Mouse (Mus musculus): ENCODE measurements at regions not wholly inside any gene's neighbourhood (a gene's known extent, or its start where the extent isn't known, plus 50 kb on each side); places are given as distances from the start of the nearest gene placed in this dataset.
A peak's percentile ranks its signal among the peaks of the same experiment; 100 is the strongest.
"Not testable (repeated sequence)": the region's sequence is repeated elsewhere in the genome, so short reads cannot be mapped to it uniquely, and the experiment has no call there.

DNA sequence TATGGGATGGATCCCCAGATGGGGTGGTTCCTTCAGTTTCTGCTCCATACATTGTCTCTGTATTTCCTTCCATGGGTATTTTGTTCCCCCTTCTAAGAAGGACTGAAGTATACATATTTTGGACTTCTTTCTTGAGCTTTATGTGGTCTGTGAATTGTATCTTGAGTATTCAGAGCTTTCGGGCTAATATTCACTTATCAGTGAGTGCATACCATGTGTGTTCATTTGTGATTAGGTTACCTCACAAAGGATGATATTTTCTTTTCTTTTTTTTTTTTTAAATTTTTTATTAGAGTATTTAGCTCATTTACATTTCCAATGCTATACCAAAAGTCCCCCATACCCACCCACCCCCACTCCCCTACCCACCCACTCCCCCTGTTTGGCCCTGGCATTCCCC lies 657.8 kb downstream of the Kcnt2 start:
- intact Hi-C loops (cut with DNase I): not testable (repeated sequence)

GRCm38 (mm10) chr1:140913566-140913965 lies 667.6 kb downstream of the Kcnt2 start:
- intact Hi-C loops (cut with DNase I): no loop called here

More for the DNA sequence above, 657.8 kb downstream of the Kcnt2 start:
- DNase-seq (ENCODE audit: low spot score in 2 of 2): not testable (repeated sequence)

GRCm38 (mm10) chr1:140940348-140940747 lies 694.4 kb downstream of the Kcnt2 start:
- intact Hi-C loops (cut with DNase I): no loop called here
- no peak for DNase-seq (ENCODE audit: low spot score in 2 of 2)

More at GRCm38 (mm10) chr1:140913566-140913965, 667.6 kb downstream of the Kcnt2 start:
- DNase-seq (ENCODE audit: low spot score in 2 of 2): peak in 1 of 2 experiments; percentile 51

- no peak for DNase-seq (ENCODE audit: low spot score in 2 of 2)
- intact Hi-C loops (cut with DNase I): no loop called here
These were observed 712.9 kb downstream of the Kcnt2 start for GRCm38 (mm10) chr1:140958856-140959255.

DNA sequence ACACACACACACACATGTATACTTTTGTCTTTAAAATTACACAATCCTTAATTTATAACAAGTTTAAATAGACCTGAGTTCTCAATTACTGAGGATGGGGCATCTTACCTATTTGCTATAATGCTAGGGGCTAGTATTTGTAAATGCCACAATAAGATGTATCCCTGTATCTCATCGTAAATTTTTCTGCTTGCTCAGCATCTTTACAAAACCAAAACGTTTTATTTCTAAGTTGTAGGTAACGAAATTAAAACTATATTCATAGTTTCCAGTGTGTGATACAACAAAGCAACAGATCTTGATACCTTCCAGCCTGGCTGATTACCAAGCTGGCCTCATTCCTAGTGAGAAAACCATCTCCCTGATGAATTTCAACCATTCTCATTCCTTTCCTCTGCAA lies 755.9 kb downstream of the Kcnt2 start:
- DNase-seq (ENCODE audit: low spot score in 2 of 2): no peak
- intact Hi-C loops (cut with DNase I): no loop called here
